Mouse (Mus musculus) layer of hippocampus, postnatal 25 days (tissue): Measurements from ENCODE around the gene Hist2h2be. TPM values are rescaled to one million over a fixed set of nuclear protein-coding genes. Genes with fewer than 3 reads are reported as not detected.
"Not testable (repeated sequence)": the region's sequence is repeated elsewhere in the genome, so short reads cannot be mapped to it uniquely, and the experiment has no call there.

Experiments
- DNase-seq, 2 experiments: peaks; one replicate each; pipeline ENCODE4 v3.0.0; 2022; ENCODE audit warnings: mixed read lengths in 2 of 2, low spot score in 1 of 2; ENCODE audit errors: extremely low spot score in 1 of 2
- total RNA-seq, 2 experiments: library from RNA; stranded (reverse); gene quantifications; 2 replicates each; pipeline ENCODE4 v1.2.3; 2021

The Hist2h2be gene
- total RNA-seq, 2 experiments from 2014 or later: 5.6 to 5.9 TPM

DNA sequence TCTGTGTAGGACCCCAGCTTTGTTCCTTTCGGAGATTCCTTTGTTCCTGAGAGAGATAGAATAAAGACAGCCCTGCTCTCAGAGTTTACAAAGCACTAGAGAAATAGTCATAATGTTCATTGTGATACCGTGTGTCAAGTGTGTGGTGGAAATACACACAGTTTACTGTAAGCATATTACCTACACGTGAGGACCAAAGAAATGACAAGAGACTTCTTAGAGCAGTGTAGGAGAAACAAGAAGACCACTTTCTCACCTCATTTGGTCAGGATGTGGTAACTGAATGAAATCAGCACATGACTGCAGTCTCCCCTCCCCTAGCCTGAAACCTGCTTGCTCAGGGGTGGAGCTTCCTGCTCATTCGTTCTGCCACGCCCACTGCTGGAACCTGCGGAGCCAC lies 22.7 kb upstream of the Hist2h2be start:
- no peak for DNase-seq

DNA sequence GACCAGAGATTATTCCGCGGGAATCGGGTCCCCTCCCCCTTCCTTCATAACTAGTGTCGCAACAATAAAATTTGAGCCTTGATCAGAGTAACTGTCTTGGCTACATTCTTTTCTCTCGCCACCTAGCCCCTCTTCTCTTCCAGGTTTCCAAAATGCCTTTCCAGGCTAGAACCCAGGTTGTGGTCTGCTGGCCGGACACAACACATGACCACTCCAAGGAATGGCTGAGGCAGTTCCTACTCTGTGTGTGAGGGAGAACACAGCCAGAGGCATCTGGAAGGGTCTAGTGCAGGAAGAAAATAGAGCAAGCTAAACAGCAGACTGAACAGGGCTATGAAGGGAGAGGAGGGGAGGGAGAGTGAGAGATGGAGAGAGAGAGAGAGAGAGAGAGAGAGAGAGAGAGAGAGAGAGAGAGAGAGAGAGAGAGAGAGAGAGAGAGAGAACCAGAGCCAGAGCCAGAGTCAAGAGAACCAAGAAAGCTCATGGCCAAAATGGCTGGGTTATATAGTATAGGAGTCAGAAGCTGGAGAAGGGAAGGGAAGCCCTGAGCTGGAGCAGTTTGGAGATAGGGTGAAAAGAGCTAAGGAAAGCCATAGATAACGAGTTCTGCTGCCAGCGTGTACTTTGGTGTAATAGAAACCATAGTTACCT lies 22.2 kb upstream of the Hist2h2be start:
- DNase-seq: not testable (repeated sequence)

GRCm38 (mm10) chr3:96199731-96200130 lies 21.2 kb upstream of the Hist2h2be start:
- DNase-seq: no peak

DNA sequence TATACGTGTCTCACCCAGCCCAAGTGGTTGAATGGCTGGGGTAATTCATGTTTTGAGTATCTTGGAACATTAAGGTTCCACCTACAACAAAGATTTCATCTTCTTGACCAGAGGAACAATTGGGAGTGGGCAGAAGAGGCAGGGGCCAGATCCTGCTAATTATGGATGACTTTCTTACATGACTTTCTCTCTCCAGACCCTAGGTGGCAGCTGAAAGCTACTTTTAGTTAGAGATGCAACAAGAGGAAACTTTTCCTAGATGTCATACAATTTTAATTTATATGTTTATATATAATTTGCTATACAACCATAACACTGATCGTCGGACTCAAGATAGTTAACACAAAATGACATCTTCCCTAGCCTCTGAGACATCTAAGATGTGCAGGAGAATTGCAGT lies 13.1 kb upstream of the Hist2h2be start:
- DNase-seq: no peak

DNA sequence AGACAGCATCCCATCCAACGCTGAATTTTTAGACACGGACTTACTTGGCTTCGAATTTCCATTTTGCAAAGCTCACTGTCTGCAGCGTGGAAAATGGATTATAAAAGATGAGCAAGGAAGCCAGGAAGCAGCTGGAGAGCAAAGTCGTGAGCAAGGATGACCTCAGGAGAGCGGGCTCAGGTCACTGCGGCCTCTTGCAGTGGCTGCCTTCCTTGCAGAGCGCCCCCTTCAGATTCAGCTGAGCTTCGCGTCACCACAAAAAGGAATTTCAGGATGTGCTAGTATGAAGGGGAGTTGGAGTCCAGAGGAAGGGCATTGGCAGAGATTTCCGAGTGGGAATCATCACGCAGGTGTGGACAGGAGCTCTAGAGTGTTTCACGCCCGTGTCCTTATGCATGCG lies 11.7 kb upstream of the Hist2h2be start:
- no peak for DNase-seq

GRCm38 (mm10) chr3:96219191-96219641 lies 1.7 kb upstream of the Hist2h2be start:
- DNase-seq: no peak

GRCm38 (mm10) chr3:96219661-96220130 lies 1.2 kb upstream of the Hist2h2be start, which contains the start of the genes Bola1 and Hist2h2ab:
TSS of gene Bola1 (minus strand) at chr3:96219709.
TSS of gene Hist2h2ab (plus strand) at chr3:96219865.
- DNase-seq: peak; percentile 49 to 81

GRCm38 (mm10) chr3:96220131-96220764 lies 671 bp upstream of the Hist2h2be start:
- DNase-seq: not testable (repeated sequence)

DNA sequence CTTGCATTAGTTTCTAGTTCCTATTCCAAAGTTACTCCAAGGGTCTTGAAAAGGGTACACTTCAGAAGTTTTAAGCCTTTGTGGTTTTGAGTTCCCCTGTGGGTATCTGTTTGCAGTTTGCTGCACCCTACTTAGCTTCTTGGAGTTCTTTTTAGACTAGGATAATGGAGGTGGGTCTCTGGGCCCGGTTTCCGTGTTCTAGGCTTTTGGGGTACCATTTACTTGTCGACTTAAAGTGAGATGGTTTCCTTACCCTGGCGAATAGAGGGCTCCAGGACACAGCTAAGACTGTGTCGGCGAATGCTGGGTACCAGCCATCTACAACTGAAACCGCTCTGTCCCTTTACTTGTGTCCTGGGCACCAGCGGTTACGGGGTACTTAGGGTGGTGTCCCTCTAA lies 720 bp downstream of the Hist2h2be start:
- no peak for DNase-seq

DNA sequence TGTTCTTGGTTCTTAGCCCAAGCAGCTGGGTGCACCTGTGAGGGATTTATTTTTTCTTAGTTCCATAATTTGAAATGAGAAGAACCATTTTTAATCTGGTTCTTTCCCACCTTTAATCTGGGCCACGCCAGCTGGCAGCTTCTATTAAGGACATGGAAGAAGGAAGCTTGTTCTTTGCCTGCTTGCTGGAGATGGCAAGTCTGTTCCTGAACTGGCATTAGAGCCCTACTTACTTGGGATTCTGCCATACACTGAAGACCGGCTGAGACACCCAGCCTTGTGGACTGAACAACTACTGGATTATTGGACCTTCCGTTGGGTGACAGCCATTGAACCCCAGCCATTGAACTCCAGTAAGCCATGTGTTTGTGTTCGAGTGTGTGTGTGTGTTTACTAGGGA lies 1.9 kb downstream of the Hist2h2be start:
- DNase-seq: no peak

DNA sequence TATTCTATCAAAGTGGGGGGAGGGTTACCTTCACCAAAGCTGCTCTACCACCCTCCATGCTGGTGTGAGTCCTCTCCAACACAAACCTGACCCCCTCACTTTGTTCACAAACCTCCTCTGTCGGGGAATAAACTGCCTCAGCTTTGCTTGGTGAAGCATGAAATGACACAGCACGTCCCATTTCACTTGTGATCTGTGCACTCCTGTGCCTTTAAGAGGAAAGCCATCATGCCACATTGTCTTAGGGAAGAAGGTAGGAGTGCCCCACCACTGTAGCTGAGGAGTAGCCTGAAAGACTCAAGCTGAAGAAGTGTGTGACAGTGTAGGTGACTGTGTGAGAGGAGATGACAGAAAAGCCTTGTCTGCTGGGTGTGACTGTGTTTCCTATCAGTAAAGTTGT lies 4.5 kb downstream of the Hist2h2be start:
- DNase-seq: no peak

DNA sequence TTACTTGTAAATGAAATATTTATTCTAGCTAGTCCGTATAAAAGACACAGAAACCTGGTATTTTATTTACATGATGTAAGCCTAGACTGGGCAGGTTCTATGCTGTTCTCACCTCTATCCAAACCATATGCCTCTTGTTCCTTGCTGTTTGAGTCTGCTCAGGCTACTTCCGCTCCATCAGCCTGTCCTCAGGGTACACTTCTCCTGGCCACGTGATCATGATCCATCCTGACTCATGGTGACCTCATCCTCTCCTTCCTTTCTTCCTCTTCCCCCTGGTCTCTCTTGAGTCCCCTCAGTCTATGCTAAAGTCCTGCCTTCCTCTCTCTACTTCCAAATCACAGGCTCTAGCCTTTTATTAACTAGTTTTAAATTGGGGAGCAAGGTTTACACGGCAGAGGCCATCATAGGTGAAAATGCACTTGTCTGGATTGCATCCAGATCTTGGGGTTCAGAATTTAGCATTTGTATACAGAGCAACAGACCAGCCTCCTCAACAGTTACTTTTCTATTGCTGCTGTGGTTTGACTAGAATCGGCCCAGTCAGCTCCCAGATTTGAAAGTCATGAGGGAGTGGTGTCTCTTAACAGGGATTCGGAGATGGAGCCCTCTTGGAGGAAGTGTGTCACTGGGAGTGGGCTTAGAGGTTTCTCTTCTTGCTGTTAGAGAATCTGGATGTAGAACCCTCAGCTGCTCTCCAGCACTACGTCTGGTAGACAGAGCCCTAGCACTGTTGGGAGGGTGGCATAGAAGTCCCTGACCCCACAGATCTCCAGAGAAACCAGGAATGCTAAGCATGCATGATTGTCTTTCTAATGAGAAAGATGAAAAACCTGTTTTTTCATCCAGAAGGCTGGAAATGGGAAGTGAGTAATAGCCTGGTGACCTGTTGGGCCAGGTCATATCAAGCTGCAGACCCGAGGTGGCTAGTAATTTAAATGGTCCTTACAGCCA lies 6.1 kb downstream of the Hist2h2be start:
- DNase-seq: no peak

DNA sequence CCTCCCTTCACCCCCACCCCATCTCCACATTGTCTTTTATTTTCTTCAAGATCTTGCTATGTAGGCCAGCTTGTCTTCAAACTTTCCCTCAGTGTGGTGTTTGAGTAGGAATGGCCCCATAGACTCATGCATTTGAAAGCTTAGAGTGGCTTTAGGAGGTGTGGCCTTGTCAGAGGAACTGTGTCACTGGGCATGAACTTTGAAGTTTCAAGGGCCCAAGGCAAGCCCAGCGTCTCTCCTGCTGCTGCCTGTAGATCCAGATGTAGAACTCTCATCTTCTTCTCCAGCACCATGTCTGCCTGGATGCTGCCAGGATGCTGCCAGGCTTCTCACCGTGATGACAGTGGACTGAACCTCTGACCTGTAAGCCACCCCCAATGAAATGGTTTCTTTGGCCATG lies 7.9 kb downstream of the Hist2h2be start:
- no peak for DNase-seq

DNA sequence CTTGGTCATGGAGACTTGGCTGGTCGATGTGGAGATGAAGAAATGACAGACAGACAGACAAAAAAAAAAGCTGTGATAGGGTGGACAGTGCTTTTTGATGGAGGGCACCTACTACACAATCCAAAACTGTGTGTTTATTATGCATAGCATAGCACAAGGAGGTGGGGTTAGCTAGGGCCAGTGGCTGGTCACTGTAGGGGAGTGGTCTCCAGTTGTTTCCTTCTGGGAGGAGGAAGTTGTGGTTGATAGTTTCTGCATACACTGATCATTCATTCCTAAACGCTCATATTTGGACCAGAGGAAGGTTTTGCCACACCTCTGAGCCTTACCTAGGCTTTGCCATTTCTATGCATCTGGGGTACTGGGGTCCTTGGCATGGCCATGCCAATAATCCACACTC lies 9.5 kb downstream of the Hist2h2be start:
- DNase-seq: no peak

DNA sequence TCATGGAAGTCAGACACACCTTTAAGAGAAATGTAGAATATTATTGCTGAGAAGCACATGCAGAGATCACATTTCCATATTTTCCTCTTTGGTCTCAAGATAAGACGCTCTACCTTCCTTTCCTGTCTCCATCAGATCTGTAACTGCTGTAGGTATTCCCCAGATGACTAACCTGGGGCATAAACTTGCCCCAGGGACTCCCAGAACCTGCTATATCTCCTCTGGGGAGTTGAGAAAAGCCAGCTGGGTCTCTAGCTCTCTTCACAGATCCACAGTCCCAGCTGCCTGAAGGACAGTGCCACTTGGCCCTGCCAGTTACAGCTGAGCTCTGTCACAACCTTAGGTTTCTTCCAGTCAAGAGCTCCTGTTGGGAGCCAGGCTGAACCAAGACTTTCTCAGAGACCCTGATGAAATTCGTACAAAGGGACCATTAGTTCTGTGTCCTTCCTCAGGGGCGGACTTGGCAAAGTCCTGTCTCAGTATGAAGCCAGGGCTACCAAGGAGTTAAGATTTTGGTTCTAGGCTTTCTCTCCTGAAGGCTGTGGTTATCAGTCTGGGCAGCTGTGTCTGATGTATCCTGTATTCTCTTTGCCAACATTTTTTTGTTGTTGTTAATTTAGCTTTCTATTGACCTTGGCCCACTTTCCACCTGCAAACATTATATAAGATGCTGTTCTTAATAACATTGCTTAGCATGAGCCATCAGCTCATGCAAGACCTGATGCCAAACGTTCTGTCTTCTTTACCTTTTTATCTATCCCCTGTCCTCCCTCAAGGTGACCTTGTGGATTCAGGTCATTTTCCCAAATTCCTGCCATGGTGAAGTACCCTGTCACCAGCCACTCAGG lies 10.2 kb downstream of the Hist2h2be start:
- DNase-seq: no peak

- no peak for DNase-seq
Observed at GRCm38 (mm10) chr3:96231758-96232120, 10.8 kb downstream of the Hist2h2be start.

GRCm38 (mm10) chr3:96234914-96235313 lies 14.0 kb downstream of the Hist2h2be start:
- no peak for DNase-seq

GRCm38 (mm10) chr3:96235836-96236235 lies 14.9 kb downstream of the Hist2h2be start:
- DNase-seq: no peak

GRCm38 (mm10) chr3:96236834-96237334 lies 16.0 kb downstream of the Hist2h2be start:
- no peak for DNase-seq
